Mouse (Mus musculus) CH12.LX (cell line): Measurements from ENCODE around the gene Aph1a.

ENCODE experiments used
- CHD1 ChIP-seq: IDR thresholded peaks from 2 replicates; pipeline ENCODE4 v1.6.1; 2012; ENCODE audit warnings: low read depth, low read length, improper control_type of control experiment, inconsistent platforms
- CTCF ChIP-seq, 2 experiments: IDR thresholded peaks in 1 of 2; conservative IDR thresholded peaks in 1 of 2; 2 replicates each; pipeline ENCODE4 v1.5.1; 2011 to 2012; ENCODE audit warnings: low read depth in 2 of 2, low read length in 2 of 2, improper control_type of control experiment in 1 of 2, inconsistent platforms in 1 of 2, mild to moderate bottlenecking in 1 of 2, moderate library complexity in 1 of 2
- EP300 ChIP-seq: IDR thresholded peaks from 2 replicates; pipeline ENCODE4 v1.6.1; 2011; ENCODE audit warnings: low read length, improper control_type of control experiment
- HCFC1 ChIP-seq: IDR thresholded peaks from 2 replicates; pipeline ENCODE4 v1.6.1; 2012; ENCODE audit warnings: low read depth, mild to moderate bottlenecking, inconsistent platforms, low read length, improper control_type of control experiment
- IRF4 ChIP-seq: IDR thresholded peaks from 2 replicates; pipeline ENCODE4 v1.6.1; 2014; ENCODE audit warnings: low read depth, mild to moderate bottlenecking, inconsistent platforms, low read length, improper control_type of control experiment
- JUND ChIP-seq: conservative IDR thresholded peaks from 2 replicates; pipeline ENCODE4 v1.6.1; 2011; ENCODE audit warnings: low read depth, low read length, improper control_type of control experiment
- MAX ChIP-seq: IDR thresholded peaks from 2 replicates; pipeline ENCODE4 v1.6.1; 2011; ENCODE audit warnings: low read length, improper control_type of control experiment
- POLR2A ChIP-seq: IDR thresholded peaks from 2 replicates; pipeline ENCODE4 v1.6.1; 2011; ENCODE audit warnings: low read depth, mild to moderate bottlenecking, improper control_type of control experiment, low read length
- RAD21 ChIP-seq: IDR thresholded peaks from 2 replicates; pipeline ENCODE4 v1.6.1; 2011; ENCODE audit warnings: low read depth, mild to moderate bottlenecking, low read length, improper control_type of control experiment, moderate library complexity
- RCOR1 ChIP-seq: conservative IDR thresholded peaks from 2 replicates; pipeline ENCODE4 v1.6.1; 2012; ENCODE audit warnings: low read depth, mild to moderate bottlenecking, inconsistent platforms, low read length, improper control_type of control experiment
- SMC3 ChIP-seq: IDR thresholded peaks from 2 replicates; pipeline ENCODE4 v1.6.1; 2011; ENCODE audit warnings: low read depth, low read length, improper control_type of control experiment
- ZC3H11A ChIP-seq: IDR thresholded peaks from 2 replicates; pipeline ENCODE4 v1.6.1; 2012; ENCODE audit warnings: low read depth, mild to moderate bottlenecking, inconsistent platforms, low read length, improper control_type of control experiment

- no peak for TF ChIP-seq IRF4
- TF ChIP-seq ZC3H11A = no peak
- TF ChIP-seq HCFC1 = no peak
- TF ChIP-seq CTCF (conservative IDR thresholded peaks at IDR 0.05 in 1 of 2, IDR thresholded peaks at IDR 0.05 in 1 of 2; ENCODE audit: low read depth in 2 of 2, low read length in 2 of 2) = no peak
- no peak for TF ChIP-seq POLR2A
- no peak for TF ChIP-seq CHD1
- no peak for TF ChIP-seq RCOR1
- no peak for TF ChIP-seq SMC3
- TF ChIP-seq EP300 = no peak
- no peak for TF ChIP-seq JUND
- no peak for TF ChIP-seq RAD21
- no peak for TF ChIP-seq MAX
These were observed 34.5 kb downstream of the Aph1a start for GRCm38 (mm10) chr3:95928261-95928657.
